Mouse (Mus musculus): ENCODE measurements around the gene Ubac1. TPM values are rescaled to one million over a fixed set of nuclear protein-coding genes. Genes with fewer than 3 reads are reported as not detected.
A peak's percentile ranks its signal among the peaks of the same experiment; 100 is the strongest.

Ubac1 gene
- polyA plus RNA-seq (2015; fragmentation: Nextera tagmentation; extraction: Ambion mirVana), result 97.0 and 111 TPM in 2 replicates

DNA sequence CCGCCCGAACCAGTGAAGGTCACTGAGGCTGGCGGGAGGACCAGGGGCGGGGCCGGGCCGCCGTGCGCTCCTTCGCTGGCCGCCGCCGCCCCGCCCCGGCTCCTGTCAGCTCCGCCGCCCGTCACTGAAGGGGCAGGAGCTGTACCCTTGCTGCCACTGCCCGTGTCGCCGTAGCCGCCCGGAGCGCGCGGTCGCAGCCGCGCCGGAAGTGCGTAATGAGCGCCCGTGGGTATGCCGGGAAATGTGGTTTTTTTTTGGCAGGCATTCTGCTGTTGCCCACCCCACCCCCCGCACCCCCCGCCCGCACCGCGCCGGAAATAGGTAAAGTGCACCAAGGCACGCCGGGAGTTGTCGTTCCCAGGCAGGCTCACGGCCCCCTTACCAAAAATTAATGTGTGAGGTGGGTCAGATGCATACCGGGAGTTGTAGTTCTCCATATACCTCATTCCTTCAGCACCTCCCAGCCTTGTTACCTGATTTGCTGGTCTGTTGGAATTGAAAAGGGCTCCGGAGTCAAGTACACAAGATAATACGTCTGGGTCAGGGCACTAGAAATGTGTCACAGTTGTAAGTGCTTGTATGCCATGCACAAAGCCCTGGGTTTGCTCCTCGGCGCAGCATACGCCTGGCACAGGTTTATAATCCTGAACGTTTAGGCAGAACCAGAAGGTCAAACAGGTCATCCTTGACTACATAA is at the start of gene Ubac1:
Ubac1 (minus strand) TSS at position 187 of the 697 bp plus-strand sequence.
- WGBS, result 5% methylated on average over 50 of the region's 50 CpGs
- ATAC-seq (ENCODE audit: extremely low read depth, insufficient number of reproducible peaks, low FRiP score, low TSS enrichment), result peak; percentile 89

GRCm38 (mm10) chr2:26068592-26068991 is 47.0 kb upstream of the Ubac1 start:
- Histone ChIP-seq H3K9ac (no peak overlapping the region), H3K27me3 (replicated peaks) (no peaks in the 10 kb centered on the region; the same call in 1 of the 2 replicates), H3K4me1 (peaks cover 15% of the 10 kb centered on the region), H3K36me3 (no peaks in the 10 kb centered on the region), H3K4me3 (no peak overlapping the region), H3K9me3 (no peaks in the 10 kb centered on the region), H3K27ac (replicated peaks) (no peak overlapping the region), H3K4me2 (no peak overlapping the region)
- ATAC-seq (ENCODE audit: extremely low read depth, insufficient number of reproducible peaks, low FRiP score, low TSS enrichment), result no peak
- WGBS, result 88% methylated on average over 1 of the region's 1 CpGs

More for the DNA sequence above, at the start of gene Ubac1:
- Histone ChIP-seq H3K27me3 (replicated peaks) (no peaks in the 10 kb centered on the region), H3K4me1 (peaks cover 45% of the 10 kb centered on the region), H3K27ac (replicated peaks) (peak within 1 kb of the TSS; percentile 96), H3K9me3 (no peaks in the 10 kb centered on the region), H3K36me3 (no peaks in the 10 kb centered on the region), H3K9ac (peak within 1 kb of the TSS; percentile 92), H3K4me2 (peak within 1 kb of the TSS; percentile 74), H3K4me3 (peak within 1 kb of the TSS; percentile 81)

- H3K27ac ChIP-seq (replicated peaks), result no peak overlapping the region
- H3K4me3 ChIP-seq, result no peak overlapping the region
- H3K4me2 ChIP-seq, result no peak overlapping the region
- no peak overlapping the region for H3K9ac ChIP-seq
- ATAC-seq (ENCODE audit: extremely low read depth, insufficient number of reproducible peaks, low FRiP score, low TSS enrichment), result no peak
- H3K4me1 ChIP-seq, result peaks cover 15% of the 10 kb centered on the region
- no peaks in the 10 kb centered on the region; the same call in 1 of the 2 replicates for H3K27me3 ChIP-seq (replicated peaks)
- 57% methylated on average over 7 of the region's 7 CpGs for WGBS
- H3K9me3 ChIP-seq, result no peaks in the 10 kb centered on the region
- no peaks in the 10 kb centered on the region for H3K36me3 ChIP-seq
Measured at GRCm38 (mm10) chr2:26068175-26068574, 46.6 kb upstream of the Ubac1 start.

GRCm38 (mm10) chr2:26066527-26066926 is 45.0 kb upstream of the Ubac1 start:
- H3K36me3 ChIP-seq, result no peaks in the 10 kb centered on the region
- no peak overlapping the region for H3K4me2 ChIP-seq
- peaks cover 15% of the 10 kb centered on the region for H3K4me1 ChIP-seq
- H3K9ac ChIP-seq, result no peak overlapping the region; the same call in 1 of the 2 replicates
- no peak overlapping the region for H3K4me3 ChIP-seq
- no peaks in the 10 kb centered on the region; the same call in 1 of the 2 replicates for H3K27me3 ChIP-seq (replicated peaks)
- no peak overlapping the region for H3K27ac ChIP-seq (replicated peaks)
- WGBS, result 75% methylated on average over 14 of the region's 14 CpGs
- H3K9me3 ChIP-seq, result no peaks in the 10 kb centered on the region
- no peak for ATAC-seq (ENCODE audit: extremely low read depth, insufficient number of reproducible peaks, low FRiP score, low TSS enrichment)

DNA sequence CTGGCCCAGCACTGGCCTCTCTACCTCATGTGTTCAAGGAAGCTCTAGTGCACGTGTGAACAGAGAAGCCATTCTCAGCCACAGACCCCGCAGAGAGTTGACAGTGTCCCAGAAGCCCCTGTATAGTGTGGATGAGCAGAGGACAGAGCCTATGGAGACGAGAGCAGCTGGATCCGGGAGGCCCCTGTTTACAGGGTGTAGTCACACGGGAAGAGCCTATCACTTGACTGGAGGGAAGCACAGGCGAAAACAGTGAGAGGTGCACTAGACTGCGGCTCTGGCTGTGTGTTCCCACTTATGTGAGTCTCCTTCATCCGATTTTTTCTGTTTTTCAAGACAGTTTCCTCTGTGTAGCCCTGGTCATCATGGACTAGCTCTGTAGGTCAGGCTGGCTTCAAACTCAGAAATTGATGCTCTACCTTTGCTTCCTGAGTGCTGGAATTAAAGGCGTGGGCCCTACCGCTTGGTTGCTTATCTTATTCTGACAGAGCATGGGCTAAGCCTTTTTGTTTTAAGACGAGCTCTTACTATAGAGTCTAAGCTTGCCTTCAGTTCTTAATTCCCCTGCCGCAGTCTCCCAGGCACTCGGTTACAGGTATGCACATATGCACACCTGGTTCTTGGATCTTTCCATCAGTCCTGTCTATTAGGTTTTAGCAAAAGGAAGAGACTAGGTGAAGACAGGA is 41.3 kb upstream of the Ubac1 start:
- WGBS, result 67% methylated on average over 13 of the region's 13 CpGs
- no peak overlapping the region for H3K4me3 ChIP-seq
- peaks cover 6% of the 10 kb centered on the region; the same call in 1 of the 2 replicates for H3K36me3 ChIP-seq
- no peak overlapping the region for H3K9ac ChIP-seq
- H3K27ac ChIP-seq (replicated peaks), result no peak overlapping the region
- H3K4me2 ChIP-seq, result no peak overlapping the region
- no peaks in the 10 kb centered on the region; the same call in 1 of the 2 replicates for H3K27me3 ChIP-seq (replicated peaks)
- no peak for ATAC-seq (ENCODE audit: extremely low read depth, insufficient number of reproducible peaks, low FRiP score, low TSS enrichment)
- H3K4me1 ChIP-seq, result peaks cover 14% of the 10 kb centered on the region
- no peaks in the 10 kb centered on the region for H3K9me3 ChIP-seq

DNA sequence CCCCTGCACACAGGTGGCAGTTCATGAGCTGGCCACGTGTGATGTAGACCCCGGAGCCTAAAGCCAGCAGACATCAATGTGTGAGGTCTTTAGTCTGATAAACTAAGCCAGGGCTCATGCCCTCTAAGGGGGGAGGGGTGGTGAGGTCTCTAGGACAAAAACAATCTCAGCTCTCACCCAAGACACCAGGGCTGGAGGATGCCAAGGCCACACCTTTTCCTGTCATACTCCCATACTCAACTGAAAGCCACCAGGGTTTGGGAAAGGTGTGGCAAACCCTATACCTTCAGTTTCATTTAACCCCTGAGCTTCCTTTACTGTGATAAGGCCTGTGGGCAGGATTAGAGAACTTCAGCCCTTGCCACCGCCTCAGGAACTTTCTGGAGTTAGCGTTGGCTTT is 40.7 kb upstream of the Ubac1 start:
- Histone ChIP-seq H3K27ac (replicated peaks) (no peak overlapping the region), H3K9ac (no peak overlapping the region), H3K4me3 (no peak overlapping the region), H3K27me3 (replicated peaks) (no peaks in the 10 kb centered on the region; the same call in 1 of the 2 replicates), H3K9me3 (no peaks in the 10 kb centered on the region), H3K36me3 (peaks cover 6% of the 10 kb centered on the region; the same call in 1 of the 2 replicates), H3K4me2 (no peak overlapping the region), H3K4me1 (peaks cover 9% of the 10 kb centered on the region)
- no peak for ATAC-seq (ENCODE audit: extremely low read depth, insufficient number of reproducible peaks, low FRiP score, low TSS enrichment)
- 51% methylated on average over 4 of the region's 4 CpGs for WGBS

- Histone ChIP-seq H3K9me3 (no peaks in the 10 kb centered on the region), H3K4me2 (no peak overlapping the region), H3K9ac (no peak overlapping the region), H3K4me1 (no peaks in the 10 kb centered on the region), H3K4me3 (no peak overlapping the region), H3K27me3 (replicated peaks) (peaks cover 4% of the 10 kb centered on the region; the same call in 1 of the 2 replicates), H3K36me3 (peaks cover 6% of the 10 kb centered on the region; the same call in 1 of the 2 replicates), H3K27ac (replicated peaks) (no peak overlapping the region)
- WGBS, result 68% methylated on average over 21 of the region's 21 CpGs
- ATAC-seq (ENCODE audit: extremely low read depth, insufficient number of reproducible peaks, low FRiP score, low TSS enrichment), result no peak
Measured at GRCm38 (mm10) chr2:26061018-26061666, 39.6 kb upstream of the Ubac1 start.

DNA sequence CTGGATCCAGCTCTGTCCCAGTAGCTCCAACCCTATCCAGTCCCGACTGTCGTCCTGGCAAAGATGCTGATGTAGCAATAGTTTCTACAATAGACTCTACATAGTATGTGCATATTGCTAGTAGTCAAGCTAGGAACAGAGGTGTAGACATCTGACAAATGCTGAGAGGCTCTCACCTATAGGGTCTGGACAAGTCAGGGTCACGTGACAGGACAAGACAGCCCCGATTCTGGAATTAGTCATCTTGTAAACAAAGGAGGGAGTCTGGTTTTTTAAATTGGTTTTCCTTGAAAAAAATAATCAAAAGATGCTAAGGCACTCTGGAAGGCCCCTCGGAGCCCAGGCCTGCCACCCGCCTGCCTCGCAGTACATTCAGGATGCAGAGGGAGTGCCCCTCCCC is 35.5 kb upstream of the Ubac1 start:
- Histone ChIP-seq H3K27me3 (replicated peaks) (0 out of 2 replicates have a peak, but pooled peaks cover 6% of the 10 kb centered on the region), H3K4me2 (no peak overlapping the region), H3K4me3 (no peak overlapping the region), H3K9me3 (no peaks in the 10 kb centered on the region), H3K4me1 (peaks cover 6% of the 10 kb centered on the region; the same call in 1 of the 2 replicates), H3K36me3 (peaks cover 6% of the 10 kb centered on the region; the same call in 1 of the 2 replicates), H3K27ac (replicated peaks) (no peak overlapping the region), H3K9ac (no peak overlapping the region)
- 73% methylated on average over 7 of the region's 7 CpGs for WGBS
- ATAC-seq (ENCODE audit: extremely low read depth, insufficient number of reproducible peaks, low FRiP score, low TSS enrichment), result no peak

DNA sequence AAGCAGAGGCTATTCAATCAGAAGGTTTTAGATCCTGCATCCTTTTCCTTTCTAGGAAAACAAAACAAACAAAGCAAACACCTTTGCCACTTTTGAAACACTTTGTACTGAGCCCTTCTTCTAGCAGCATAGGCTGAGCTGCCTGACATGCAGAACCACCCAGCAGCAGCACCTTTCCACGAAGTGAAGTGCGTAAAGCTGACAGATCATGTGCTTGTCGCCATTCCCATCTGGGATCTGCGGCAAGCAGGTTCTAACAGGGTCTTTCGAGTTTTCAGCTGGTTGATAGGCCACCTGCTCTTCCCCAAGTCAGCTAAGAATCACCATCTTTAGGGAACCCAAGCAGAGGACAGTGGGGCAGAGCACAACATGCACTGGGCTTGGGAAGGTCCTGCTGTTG is 34.7 kb upstream of the Ubac1 start:
- Histone ChIP-seq H3K27me3 (replicated peaks) (0 out of 2 replicates have a peak, but pooled peaks cover 6% of the 10 kb centered on the region), H3K27ac (replicated peaks) (no peak overlapping the region), H3K4me1 (peaks cover 6% of the 10 kb centered on the region; the same call in 1 of the 2 replicates), H3K4me3 (no peak overlapping the region), H3K9ac (no peak overlapping the region), H3K4me2 (no peak overlapping the region), H3K36me3 (peaks cover 5% of the 10 kb centered on the region; the same call in 1 of the 2 replicates), H3K9me3 (no peaks in the 10 kb centered on the region)
- ATAC-seq (ENCODE audit: extremely low read depth, insufficient number of reproducible peaks, low FRiP score, low TSS enrichment), result no peak
- 64% methylated on average over 5 of the region's 5 CpGs for WGBS

DNA sequence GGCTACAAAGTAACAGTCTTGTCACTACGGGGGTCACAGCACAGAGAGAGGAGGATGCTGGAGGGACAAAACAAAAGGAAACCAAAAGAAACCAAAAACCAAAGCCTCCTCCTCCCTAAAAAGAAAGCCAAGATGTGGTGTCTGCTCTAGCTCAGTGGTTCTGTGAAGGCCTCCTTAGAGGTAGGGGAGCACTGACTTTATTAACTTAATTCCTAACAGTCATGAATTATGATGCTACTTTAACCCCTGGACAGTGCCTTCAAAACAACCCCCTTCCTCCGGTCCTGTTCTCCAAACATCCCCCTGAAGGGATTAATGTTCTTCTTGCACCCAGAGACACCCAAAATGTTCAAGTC is 34.2 kb upstream of the Ubac1 start:
- no peak overlapping the region for H3K9ac ChIP-seq
- ATAC-seq (ENCODE audit: extremely low read depth, insufficient number of reproducible peaks, low FRiP score, low TSS enrichment), result no peak
- 0 out of 2 replicates have a peak, but pooled peaks cover 6% of the 10 kb centered on the region for H3K27me3 ChIP-seq (replicated peaks)
- H3K4me3 ChIP-seq, result no peak overlapping the region
- H3K4me2 ChIP-seq, result no peak overlapping the region
- no peaks in the 10 kb centered on the region for H3K9me3 ChIP-seq
- H3K4me1 ChIP-seq, result peaks cover 6% of the 10 kb centered on the region; the same call in 1 of the 2 replicates
- 50% methylated on average over 2 of the region's 2 CpGs for WGBS
- peaks cover 4% of the 10 kb centered on the region; the same call in 1 of the 2 replicates for H3K36me3 ChIP-seq
- no peak overlapping the region for H3K27ac ChIP-seq (replicated peaks)

All from heart, embryonic 13.5 days (tissue).